Mouse (Mus musculus) midbrain, embryonic 15.5 days (tissue): Measurements from ENCODE around the gene Krt8. TPM values are rescaled to one million over a fixed set of nuclear protein-coding genes. Genes with fewer than 3 reads are reported as not detected.

Experiments used
- ATAC-seq: fragments of 200-750 bp; cut with Nextera tagmentation; replicated peaks from 2 replicates; pipeline ENCODE4 v1.8.0; 2017; ENCODE audit warnings: moderate TSS enrichment
- H3K27ac ChIP-seq: fragments of 300-500 bp; sonication (generic); 2 replicates; pipeline ENCODE4 v1.5.1; 2015; ENCODE audit warnings: mild to moderate bottlenecking, inconsistent platforms
- H3K27me3 ChIP-seq: fragments of 300-500 bp; sonication (generic); replicated peaks from 2 replicates; pipeline ENCODE4 v1.6.1; 2015; ENCODE audit warnings: inconsistent platforms
- H3K36me3 ChIP-seq: fragments of 300-500 bp; sonication (generic); replicated peaks from 2 replicates; pipeline ENCODE4 v1.6.1; 2015; ENCODE audit warnings: inconsistent platforms
- H3K4me1 ChIP-seq: fragments of 300-500 bp; sonication (generic); 2 replicates; pipeline ENCODE4 v1.6.1; 2015; ENCODE audit warnings: inconsistent platforms
- H3K4me2 ChIP-seq: fragments of 300-500 bp; sonication (generic); 2 replicates; pipeline ENCODE4 v1.6.1; 2015; ENCODE audit warnings: inconsistent platforms, mild to moderate bottlenecking, moderate library complexity
- H3K4me3 ChIP-seq: fragments of 300-500 bp; sonication (generic); 2 replicates; pipeline ENCODE4 v1.5.1; 2015; ENCODE audit warnings: mild to moderate bottlenecking, inconsistent platforms
- H3K9ac ChIP-seq: fragments of 300-500 bp; sonication (generic); 2 replicates; pipeline ENCODE4 v1.6.1; 2015; ENCODE audit warnings: mild to moderate bottlenecking, inconsistent platforms
- H3K9me3 ChIP-seq: fragments of 300-500 bp; sonication (generic); 2 replicates; pipeline ENCODE4 v1.6.1; 2016; ENCODE audit warnings: inconsistent platforms
- WGBS: fragments of 180-500 bp; shearing (Covaris S2); methylation state at CpG from one replicate; pipeline ENCODE4 v1.1.7; 2015; ENCODE audit warnings: mixed read lengths; 5-methylcytosine and 5-hydroxymethylcytosine counted together
- polyA plus RNA-seq: library from polyadenylated mRNA; unstranded; fragments of >200 nt; fragmentation: Nextera tagmentation; extraction: Ambion mirVana; gene quantifications from 2 replicates; pipeline ENCODE4 v1.2.1, GENCODE M21; 2015

The Krt8 gene
- polyA plus RNA-seq, 1 experiment from 2014 or later, result 2.0 TPM

DNA sequence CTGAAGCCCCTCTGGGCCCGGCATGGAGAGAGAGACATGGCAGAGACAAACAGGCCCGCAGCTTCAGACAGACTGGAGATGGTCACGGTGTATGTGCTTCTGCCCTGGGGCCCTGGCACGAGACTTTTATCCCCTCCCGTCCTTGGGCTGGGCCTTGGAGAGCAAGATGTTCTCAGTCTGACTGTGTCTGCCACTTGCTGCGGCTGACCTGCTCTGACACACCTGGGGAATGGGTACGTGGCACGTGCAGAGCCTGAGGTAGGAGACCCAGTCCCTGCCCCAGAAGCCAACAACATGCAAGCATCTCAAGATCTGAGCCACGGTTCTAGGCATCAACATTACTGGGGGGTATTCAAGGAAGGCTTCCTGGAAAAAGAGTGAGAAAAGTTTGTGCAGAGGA, 50.1 kb downstream of the Krt8 start, which contains the start of gene Krt78:
Krt78 (minus strand) TSS at position 101 of the 400 bp plus-strand sequence.
- WGBS, result 90% methylated on average over 9 of the region's 9 CpGs

GRCm38 (mm10) chr15:101952733-101953474, 51.4 kb downstream of the Krt8 start:
- H3K4me2 ChIP-seq, result no peak overlapping the region

More for the DNA sequence above, 50.1 kb downstream of the Krt8 start, which contains the start of gene Krt78:
- H3K4me1 ChIP-seq, result no peaks in the 10 kb centered on the region
- H3K4me3 ChIP-seq, result no peak within 1 kb of the TSS
- H3K9ac ChIP-seq, result no peak within 1 kb of the TSS
- H3K27me3 ChIP-seq, result no peaks in the 10 kb centered on the region
- H3K36me3 ChIP-seq, result no peaks in the 10 kb centered on the region
- no peak within 1 kb of the TSS for H3K4me2 ChIP-seq
- no peaks in the 10 kb centered on the region for H3K9me3 ChIP-seq
- no peak within 1 kb of the TSS for H3K27ac ChIP-seq
- ATAC-seq, result no peak

More at GRCm38 (mm10) chr15:101952733-101953474, 51.4 kb downstream of the Krt8 start:
- H3K4me1 ChIP-seq, result no peaks in the 10 kb centered on the region
- no peak for ATAC-seq
- H3K4me3 ChIP-seq, result no peak overlapping the region
- H3K36me3 ChIP-seq, result no peaks in the 10 kb centered on the region
- H3K9me3 ChIP-seq, result no peaks in the 10 kb centered on the region
- 93% methylated on average over 7 of the region's 7 CpGs for WGBS
- H3K9ac ChIP-seq, result no peak overlapping the region
- H3K27me3 ChIP-seq, result no peaks in the 10 kb centered on the region
- no peak overlapping the region for H3K27ac ChIP-seq

Other genes with a start within 250 kb of the Krt8 start
- gene Krt72, start 218.0 kb downstream of the Krt8 start, polyA plus RNA-seq, result not detected in 2 replicates
- 0.46 and 0.73 TPM in 2 replicates for gene Krt73, start 202.1 kb downstream of the Krt8 start, polyA plus RNA-seq
- not detected in 2 replicates for gene Krt2, start 186.3 kb downstream of the Krt8 start, polyA plus RNA-seq
- 12.3 and 12.8 TPM in 2 replicates for gene Krt1, start 153.7 kb downstream of the Krt8 start, polyA plus RNA-seq
- 0.23 and 0.54 TPM in 2 replicates for gene Krt77, start 134.8 kb downstream of the Krt8 start, polyA plus RNA-seq
- gene Krt76, start 111.6 kb downstream of the Krt8 start, polyA plus RNA-seq, result not detected in 2 replicates
- 0.18 and 0.90 TPM in 2 replicates for gene Krt4, start 79.7 kb downstream of the Krt8 start, polyA plus RNA-seq
- 0.11 and 0.13 TPM in 2 replicates for gene Krt79, start 64.2 kb downstream of the Krt8 start, polyA plus RNA-seq
- gene Krt78, start 50.2 kb downstream of the Krt8 start, polyA plus RNA-seq, result not detected in 2 replicates
- gene Krt18, start 23.7 kb upstream of the Krt8 start, polyA plus RNA-seq, result 3.3 and 4.4 TPM in 2 replicates
- 87.0 and 89.2 TPM in 2 replicates for gene Eif4b, start 69.3 kb upstream of the Krt8 start, polyA plus RNA-seq
- gene Tns2, start 95.9 kb upstream of the Krt8 start, polyA plus RNA-seq, result 8.3 and 12.3 TPM in 2 replicates
- gene Spryd3, start 131.8 kb upstream of the Krt8 start, polyA plus RNA-seq, result 78.7 and 80.2 TPM in 2 replicates
- gene Igfbp6, start 139.9 kb upstream of the Krt8 start, polyA plus RNA-seq, result 2.6 and 4.3 TPM in 2 replicates
- 0.15 TPM in 1 of 2 replicates, not detected in the other for gene Soat2, start 146.0 kb upstream of the Krt8 start, polyA plus RNA-seq
- 59.0 and 64.2 TPM in 2 replicates for gene Zfp740, start 198.8 kb upstream of the Krt8 start, polyA plus RNA-seq
- 38.0 and 39.4 TPM in 2 replicates for gene Csad, start 200.2 kb upstream of the Krt8 start, polyA plus RNA-seq
- gene Itgb7, start 227.5 kb upstream of the Krt8 start, polyA plus RNA-seq, result 0.98 and 1.1 TPM in 2 replicates